Mouse (Mus musculus): Measurements from ENCODE around the gene Sox1.

The Sox1 gene

DNA sequence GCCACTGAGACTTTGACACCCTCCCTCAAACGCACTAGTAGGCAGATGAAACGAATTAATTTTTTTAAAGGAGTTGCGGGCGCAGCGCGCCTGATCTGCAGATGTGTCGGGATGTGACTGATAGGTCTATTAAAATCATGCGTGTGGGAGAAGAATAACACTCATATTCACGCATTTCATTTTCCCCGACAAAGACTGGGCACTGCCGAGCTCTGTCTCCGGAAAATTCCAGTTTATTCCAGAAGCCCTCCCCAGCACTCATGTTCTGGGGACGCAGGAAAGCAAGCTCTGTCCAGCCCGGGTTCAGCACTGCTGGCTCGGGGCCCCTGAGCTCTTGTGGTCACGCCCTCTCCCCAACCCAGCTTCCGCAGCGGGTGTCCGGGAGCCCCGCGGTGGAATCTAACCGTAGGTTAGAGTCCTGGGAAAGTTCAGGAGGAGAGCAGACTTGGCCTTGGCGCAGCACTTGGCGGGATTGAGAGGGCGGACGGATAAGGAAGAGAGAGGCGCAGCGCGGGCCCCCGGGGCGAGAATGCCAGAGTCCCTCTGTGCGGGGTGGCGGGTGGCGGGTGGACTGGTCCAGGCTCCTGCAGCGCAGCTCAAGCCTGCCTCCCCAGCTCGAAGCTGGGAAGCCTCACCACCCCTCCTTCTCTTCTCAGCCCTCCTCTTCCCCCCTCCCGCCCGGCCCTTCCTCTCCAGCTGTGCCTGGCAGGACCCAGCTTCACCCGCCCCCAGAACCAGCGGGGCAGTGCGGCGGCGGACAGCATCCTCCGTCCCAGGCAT lies 5.7 kb downstream of the Sox1 start:
- in situ Hi-C loops (cut with MboI; ENCODE audit: low pct_unique_long_range_greater_than_20kb in 1 of 2, low sequenced_read_pairs in 2 of 2, unreplicated experiment in 1 of 2): no loop called here

DNA sequence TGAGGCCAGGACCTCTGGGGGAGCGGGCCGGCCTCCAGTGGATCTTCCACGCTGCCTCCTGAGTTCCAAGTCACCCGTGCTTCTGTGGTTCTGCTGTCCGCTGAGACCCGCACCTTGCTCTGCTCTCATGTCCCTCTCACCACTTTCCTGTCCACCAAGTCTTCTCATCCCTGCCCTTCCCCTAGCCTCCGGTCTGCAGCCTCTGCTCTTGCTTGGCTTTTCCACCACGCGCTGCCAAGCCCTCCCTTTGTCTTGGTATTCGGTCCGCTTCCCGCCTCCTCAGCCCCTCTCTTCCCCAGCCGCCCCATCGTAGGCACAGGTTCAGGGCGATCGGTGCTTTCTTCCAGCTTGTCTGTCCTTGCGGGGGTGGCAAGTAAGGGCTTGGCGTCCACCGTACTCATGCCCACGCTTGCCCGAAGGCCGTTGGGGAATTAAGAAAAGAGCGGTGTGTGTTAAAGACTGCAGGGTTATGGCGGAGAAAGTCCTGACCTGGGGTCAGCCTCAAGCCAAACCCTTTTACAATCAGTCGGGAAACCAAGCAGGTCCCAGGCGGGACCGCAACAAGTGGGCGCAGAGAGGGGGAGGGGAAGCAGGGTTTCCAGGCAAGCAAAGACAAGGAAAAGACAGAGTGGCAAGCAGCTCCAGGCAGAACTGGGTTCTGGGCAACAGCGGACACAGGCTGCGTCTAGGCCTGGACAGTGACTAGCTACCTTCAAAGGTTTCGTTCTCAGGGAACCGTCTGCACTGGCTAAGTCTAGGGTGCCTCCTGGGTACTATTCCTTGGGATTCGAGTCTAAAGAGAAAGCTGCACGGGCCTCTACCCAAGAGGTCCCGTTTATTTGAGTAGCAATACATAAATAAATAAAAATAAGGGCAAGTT lies 6.5 kb downstream of the Sox1 start:
- in situ Hi-C loops (cut with MboI; ENCODE audit: low pct_unique_long_range_greater_than_20kb in 1 of 2, low sequenced_read_pairs in 2 of 2, unreplicated experiment in 1 of 2): no loop called here

DNA sequence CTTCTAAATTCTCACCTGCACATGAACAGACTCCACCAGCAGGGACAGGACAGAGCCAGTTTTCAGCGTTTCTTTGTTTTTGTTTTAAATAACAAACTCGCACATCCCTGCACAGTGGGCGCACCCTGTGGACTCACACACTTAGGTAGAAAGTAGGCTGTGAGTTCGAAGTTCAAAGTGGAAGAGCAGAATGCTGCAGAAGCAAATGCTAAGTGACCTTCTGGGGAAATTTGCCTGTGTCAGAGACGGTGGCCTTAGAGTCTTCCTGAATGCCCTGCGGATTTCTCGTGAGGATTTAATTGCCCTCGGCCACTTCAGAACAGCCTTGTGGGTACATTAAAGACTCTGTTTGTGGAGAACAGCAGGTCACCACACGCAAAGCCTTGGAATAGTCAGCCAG lies 7.6 kb downstream of the Sox1 start:
- in situ Hi-C loops (cut with MboI; ENCODE audit: low pct_unique_long_range_greater_than_20kb in 1 of 2, low sequenced_read_pairs in 2 of 2, unreplicated experiment in 1 of 2): no loop called here

DNA sequence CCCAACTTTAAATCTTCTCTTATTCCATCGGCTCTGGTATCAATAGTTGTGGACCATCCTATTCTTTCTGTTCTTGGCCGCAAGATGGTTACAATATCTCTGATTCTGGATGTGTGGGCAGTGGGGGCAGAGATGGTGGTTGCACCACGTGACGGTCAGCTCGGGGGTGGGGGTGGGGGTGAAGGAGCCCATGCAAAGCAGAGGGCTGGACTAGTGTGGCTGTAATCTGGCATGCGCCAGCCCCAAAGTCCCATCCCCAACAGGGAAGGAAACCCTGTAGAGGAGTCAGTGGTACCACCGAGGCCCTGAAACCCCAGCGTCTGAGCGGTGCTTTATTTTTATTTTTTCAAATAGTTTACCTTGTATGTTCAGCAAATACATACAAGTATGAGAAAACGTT lies 12.9 kb downstream of the Sox1 start:
- in situ Hi-C loops (cut with MboI; ENCODE audit: low pct_unique_long_range_greater_than_20kb in 1 of 2, low sequenced_read_pairs in 2 of 2, unreplicated experiment in 1 of 2): no loop called here

DNA sequence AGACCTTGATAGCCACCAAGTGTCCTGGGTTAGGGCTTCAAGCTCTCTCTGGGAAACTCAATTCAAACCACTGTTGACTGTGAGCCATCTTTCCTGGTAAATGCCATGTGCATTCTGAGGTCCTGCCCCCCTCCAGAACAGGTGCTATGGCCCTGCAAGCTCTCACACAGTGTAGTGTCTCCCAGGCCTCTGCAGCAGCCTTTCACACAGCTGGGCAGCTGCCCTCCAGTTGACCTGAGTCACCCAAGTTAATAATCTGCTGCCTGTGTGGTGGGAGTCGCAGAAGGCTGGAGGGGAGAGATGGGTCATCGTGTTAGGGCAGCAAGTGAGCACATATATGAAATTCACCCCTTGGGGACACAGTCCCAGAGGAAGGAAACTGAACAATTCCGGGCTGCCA lies 14.9 kb downstream of the Sox1 start:
- in situ Hi-C loops (cut with MboI; ENCODE audit: low pct_unique_long_range_greater_than_20kb in 1 of 2, low sequenced_read_pairs in 2 of 2, unreplicated experiment in 1 of 2): no loop called here

DNA sequence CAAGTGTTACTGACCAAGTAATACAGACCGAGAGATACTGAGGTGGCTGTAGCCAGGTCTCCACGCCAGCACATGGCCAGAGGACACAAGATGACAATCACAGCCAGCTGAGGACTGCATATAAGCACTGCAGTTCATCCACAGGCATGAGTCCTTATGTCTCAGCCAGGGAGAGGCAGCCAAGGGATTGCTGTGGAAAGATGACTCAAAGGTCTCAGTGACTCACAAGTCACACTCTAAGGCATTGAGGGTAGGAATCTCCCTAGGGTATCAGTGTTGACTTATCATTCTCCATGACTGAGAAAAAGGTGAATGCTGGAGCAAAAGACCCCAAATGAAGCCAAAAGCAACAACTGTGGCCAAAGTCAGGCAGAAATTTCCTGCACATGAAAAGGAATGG lies 22.0 kb downstream of the Sox1 start:
- in situ Hi-C loops (cut with MboI; ENCODE audit: low pct_unique_long_range_greater_than_20kb in 1 of 2, low sequenced_read_pairs in 2 of 2, unreplicated experiment in 1 of 2): no loop called here

DNA sequence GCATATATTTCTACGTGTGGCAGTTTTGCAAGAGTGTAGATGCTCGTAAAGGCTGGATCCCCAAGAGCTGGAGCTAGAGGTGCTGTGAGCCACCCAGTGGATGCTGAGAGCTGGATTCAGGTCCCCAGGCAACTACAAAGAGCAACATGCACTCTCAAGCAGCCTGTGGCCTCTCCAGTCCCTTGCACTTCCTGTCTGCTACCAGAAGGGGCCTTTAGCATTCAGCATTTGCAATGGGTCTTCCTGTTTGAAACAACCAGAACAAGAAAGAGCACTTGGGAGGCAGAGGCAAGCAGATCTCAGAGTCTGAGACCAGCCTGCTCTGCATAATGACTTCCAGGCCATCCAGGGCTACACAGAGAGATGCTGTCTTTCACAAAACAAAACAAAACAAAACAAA lies 25.4 kb downstream of the Sox1 start:
- in situ Hi-C loops (cut with MboI; ENCODE audit: low pct_unique_long_range_greater_than_20kb in 1 of 2, low sequenced_read_pairs in 2 of 2, unreplicated experiment in 1 of 2): no loop called here

DNA sequence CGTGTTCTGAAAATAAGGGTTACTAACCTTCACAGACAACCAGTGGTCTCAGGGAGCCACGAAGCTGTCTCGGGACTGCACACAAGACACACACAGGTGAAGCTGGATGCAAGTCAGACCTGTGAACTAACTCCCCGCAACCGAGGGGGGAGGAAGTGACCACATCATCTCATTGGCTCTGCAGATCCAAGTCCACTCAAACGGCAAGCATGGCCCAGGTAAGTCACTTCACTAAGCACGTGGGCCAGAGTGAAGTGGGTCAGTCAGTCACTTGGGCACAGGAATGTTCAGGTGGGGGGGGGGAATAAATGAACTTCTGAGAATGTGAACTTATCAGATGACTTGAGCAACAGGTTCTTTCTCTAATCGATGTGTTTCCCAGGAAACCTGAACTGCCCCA lies 30.8 kb downstream of the Sox1 start:
- in situ Hi-C loops (cut with MboI; ENCODE audit: low pct_unique_long_range_greater_than_20kb in 1 of 2, low sequenced_read_pairs in 2 of 2, unreplicated experiment in 1 of 2): no loop called here

DNA sequence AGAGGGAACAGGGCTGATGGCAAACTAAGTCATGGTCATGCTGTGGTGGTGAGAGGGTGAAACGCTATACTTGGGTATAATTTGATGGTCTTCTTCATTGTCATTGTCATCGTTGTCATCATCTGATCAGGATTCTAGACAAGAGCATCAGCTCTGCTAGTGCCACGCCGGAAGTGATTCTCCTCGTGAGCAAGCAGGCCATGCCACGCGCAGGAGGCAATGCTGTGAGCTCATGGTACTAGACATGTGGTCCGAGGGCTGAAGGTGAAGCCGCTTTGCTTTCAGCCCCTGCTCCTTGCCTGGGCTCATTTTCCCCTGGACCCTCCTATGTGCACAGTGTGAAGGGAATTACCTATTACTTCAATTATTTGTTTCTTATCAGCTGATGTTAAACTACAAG lies 32.3 kb downstream of the Sox1 start:
- in situ Hi-C loops (cut with MboI; ENCODE audit: low pct_unique_long_range_greater_than_20kb in 1 of 2, low sequenced_read_pairs in 2 of 2, unreplicated experiment in 1 of 2): no loop called here

DNA sequence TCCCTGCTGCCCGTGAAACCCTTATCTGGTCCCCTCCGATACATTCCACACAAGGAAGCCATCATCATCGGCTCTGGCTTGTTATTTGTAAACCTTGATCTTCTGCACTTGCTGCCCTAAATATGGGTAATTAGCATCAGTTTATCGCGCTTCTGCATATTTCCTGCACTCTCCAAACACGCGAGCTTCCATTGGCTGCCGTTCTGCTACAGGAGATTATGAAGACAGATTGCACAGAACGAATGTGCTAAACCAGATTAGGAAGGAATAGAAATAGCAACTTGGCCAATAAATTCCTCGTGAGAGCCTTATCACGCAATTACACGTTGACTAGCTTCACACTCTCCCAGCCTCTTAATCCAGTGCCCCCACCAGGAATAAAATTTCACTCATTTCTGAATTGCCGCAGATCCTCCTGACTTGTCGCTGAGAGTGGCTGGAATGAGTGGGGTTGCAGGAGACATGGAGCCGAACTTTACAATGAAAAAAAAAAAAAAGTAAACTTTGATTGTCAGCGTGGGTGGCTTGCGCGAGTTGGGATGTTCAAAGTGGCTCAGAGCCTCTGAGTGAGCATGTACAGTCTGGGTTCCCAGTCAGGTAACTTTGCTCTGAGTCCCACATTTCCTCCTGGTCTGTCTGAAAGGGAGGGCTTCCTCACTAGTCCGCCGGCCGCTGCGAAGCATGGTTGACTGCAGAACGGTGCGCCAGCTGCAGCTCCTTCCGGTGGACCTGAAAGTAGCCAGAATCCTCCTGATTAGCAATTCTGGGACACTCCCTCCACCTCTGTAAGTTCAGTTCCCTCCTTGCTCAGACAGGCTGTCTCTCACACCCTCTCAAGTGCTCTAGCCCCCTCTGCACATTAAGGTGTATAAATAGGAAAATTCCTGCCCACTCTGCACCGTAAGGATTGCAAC lies 33.0 kb downstream of the Sox1 start:
- in situ Hi-C loops (cut with MboI; ENCODE audit: low pct_unique_long_range_greater_than_20kb in 1 of 2, low sequenced_read_pairs in 2 of 2, unreplicated experiment in 1 of 2): no loop called here

DNA sequence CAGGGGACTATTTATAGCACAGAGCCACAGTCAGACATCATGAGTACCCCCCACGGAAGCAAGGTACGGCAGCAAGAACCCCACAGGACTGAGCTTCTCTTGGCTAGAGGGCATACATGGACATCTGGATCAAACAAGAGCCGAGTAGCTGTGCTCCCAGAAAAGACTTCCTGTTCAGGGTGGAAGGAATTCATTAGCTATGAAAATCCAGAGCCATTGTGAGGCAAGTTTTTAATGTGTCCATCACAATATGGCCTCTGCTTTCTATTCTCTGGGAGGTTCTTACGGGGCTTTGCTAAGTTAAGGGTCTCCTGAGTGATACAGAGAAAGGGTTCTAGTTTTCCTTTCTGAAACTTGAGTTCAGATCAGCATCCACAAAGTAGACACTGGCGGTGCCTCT lies 33.8 kb downstream of the Sox1 start:
- in situ Hi-C loops (cut with MboI; ENCODE audit: low pct_unique_long_range_greater_than_20kb in 1 of 2, low sequenced_read_pairs in 2 of 2, unreplicated experiment in 1 of 2): no loop called here

DNA sequence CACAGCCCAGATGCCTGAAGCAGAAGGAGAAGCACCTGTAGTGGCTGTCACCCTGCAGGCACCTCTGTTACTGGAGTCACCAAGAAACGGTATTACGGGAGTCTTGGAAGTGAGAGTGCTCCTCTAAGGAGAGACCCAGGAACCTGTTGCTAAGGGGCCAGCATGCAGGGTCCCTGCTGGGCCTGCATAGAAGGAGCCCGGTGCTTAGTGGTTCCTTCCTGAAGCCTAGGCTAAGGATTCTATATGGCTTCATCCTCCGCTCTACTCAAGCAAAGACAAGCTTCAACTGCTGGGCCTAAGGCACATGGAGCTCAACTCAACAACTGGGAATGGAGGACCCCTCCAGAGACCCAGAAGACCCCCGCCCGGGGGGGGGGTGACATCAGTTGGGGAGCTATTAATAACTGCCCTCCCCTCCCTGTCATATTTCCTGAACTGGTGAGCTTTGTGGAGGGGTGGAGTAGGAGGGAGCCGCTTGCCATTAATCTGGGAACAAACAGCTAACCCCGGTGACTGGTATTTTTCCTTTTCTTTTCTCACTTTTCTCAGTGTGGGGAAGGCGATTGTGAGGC lies 34.6 kb downstream of the Sox1 start:
- in situ Hi-C loops (cut with MboI; ENCODE audit: low pct_unique_long_range_greater_than_20kb in 1 of 2, low sequenced_read_pairs in 2 of 2, unreplicated experiment in 1 of 2): no loop called here

DNA sequence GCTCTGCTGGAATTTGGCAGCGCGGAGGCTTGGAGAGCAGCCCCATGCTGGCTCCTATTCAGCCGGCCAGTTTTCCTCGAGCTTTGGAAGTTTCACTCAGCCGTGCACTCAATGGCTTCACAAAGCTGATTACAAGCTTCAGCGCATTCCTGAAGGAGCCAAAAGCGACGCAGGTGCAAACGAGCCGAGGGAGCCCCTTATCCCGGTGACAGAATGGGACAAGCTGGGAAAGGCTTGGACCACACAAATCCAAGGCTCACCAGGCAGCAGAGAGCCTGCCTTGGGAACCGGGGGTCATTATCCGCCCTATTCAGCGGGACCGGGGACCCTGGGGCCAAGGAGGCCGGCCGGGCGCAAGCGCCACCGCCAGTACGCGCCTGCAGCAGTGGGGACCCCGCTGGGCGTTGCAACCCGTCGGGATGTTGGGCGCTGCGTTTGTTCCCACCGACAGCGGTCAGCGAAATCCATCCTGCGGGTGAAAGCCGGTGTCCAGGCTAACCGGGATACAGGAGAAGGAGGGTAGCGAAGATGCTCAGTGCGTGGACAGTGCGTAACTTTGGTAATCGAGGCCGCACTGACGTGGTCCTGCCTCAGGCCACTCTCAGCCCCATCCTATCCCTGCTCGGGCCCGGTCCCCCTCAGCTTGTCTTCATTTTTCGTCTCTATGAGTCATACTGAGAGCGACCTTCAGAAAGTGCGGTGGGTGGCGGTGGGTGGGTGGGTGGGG lies 35.2 kb downstream of the Sox1 start:
- in situ Hi-C loops (cut with MboI; ENCODE audit: low pct_unique_long_range_greater_than_20kb in 1 of 2, low sequenced_read_pairs in 2 of 2, unreplicated experiment in 1 of 2): no loop called here

DNA sequence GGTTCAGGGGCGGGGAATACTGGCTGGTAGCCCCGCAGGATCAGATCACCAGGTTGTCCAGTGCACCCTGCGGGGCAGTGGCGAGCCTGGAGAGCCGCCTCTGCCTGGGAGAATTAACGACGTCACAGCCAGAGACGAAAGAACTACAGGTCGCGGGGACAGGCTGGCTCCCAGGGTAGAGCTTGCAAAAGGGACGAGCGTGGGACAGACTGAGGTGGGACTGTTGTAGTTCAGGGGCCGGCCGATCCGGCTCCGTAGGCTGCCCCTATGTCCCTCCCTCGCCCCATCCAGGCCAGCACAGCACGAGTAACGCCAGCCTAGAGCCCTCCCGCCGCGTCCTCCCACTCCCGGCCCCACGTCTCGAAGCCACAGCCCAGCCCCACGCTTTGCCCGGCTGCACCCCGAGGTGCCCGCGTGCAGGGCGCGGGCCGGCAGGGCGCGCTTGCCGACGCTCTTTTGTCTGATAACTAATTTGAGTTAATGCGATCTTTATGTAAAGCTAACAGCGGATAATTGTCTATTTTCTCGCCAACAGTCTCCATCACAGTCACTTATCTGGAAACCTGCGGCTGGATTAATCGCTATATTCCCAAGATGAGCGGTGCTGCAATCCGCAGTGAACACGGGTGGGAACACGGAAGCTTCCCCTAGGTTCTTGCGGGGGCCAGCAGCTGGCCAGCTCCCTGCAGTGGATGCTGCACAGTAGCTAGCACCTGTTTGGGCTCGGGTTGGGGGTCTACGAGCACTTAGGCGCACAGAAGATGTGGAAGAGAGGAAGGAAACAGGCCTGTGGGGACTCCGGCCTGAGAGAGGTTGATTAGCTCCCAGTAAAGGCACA lies 36.0 kb downstream of the Sox1 start:
- in situ Hi-C loops (cut with MboI; ENCODE audit: low pct_unique_long_range_greater_than_20kb in 1 of 2, low sequenced_read_pairs in 2 of 2, unreplicated experiment in 1 of 2): no loop called here

DNA sequence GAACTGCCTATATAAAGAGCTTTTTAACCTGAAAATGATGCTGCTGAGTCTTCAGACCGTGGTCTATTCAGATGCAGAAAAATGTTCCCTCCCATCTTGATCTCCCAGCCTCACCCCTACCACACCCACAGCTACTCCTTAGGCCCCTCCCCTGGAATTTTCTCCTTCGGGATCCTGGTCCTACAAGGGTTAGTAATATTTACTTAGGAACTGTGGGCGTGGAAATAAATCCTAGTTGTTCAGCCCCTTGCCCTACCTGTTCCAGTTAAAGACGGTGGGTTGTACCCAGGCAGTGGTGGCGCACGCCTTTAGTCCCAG lies 36.6 kb downstream of the Sox1 start:
- in situ Hi-C loops (cut with MboI; ENCODE audit: low pct_unique_long_range_greater_than_20kb in 1 of 2, low sequenced_read_pairs in 2 of 2, unreplicated experiment in 1 of 2): no loop called here

DNA sequence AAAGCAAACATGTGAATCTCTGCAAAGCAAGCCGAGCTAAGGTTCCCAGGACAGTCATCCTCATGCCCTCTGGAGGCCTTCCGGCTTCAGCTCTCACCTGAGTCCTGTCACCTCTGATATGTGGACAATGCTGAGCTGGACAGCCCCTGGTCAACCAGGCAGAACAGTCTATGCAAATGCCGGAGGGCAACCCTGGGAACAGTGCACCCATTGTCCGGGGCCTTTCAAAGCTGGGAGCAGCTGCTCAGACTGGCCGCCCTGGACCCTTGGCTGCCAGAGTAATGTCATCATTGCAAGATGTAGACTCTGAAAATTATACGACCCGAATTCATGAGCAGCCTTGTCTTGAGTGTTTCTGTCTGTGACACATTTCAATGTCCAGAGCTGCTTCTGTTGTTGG lies 37.5 kb downstream of the Sox1 start:
- in situ Hi-C loops (cut with MboI; ENCODE audit: low pct_unique_long_range_greater_than_20kb in 1 of 2, low sequenced_read_pairs in 2 of 2, unreplicated experiment in 1 of 2): no loop called here

DNA sequence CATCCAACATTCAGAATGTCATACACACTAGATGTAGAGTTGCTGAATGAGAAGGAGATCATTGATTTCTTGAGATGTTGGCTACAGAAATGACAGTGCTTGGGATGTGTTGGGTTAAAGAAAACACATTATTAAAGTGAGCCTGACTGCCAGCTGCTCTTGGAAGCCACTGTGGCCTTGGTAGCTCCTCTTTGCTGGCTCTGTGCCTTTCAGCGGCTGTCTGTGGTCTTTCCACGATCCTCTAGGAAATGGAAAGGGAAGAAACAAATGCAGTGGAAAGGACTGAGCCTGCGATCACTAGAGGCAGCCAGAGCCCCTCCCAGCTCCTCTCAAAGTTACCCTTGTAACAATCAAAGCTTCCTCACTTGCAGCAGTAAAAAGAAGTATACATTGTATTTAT lies 39.7 kb downstream of the Sox1 start:
- in situ Hi-C loops (cut with MboI; ENCODE audit: low pct_unique_long_range_greater_than_20kb in 1 of 2, low sequenced_read_pairs in 2 of 2, unreplicated experiment in 1 of 2): no loop called here
